Mouse (Mus musculus) frontal cortex, postnatal 36 days (tissue): ENCODE data around the gene Irak1bp1.

Experiments used
- DNase-seq, 2 experiments: peaks; one replicate each; pipeline ENCODE4 v3.0.0; 2022; ENCODE audit warnings: low spot score in 2 of 2

Irak1bp1 gene

DNA sequence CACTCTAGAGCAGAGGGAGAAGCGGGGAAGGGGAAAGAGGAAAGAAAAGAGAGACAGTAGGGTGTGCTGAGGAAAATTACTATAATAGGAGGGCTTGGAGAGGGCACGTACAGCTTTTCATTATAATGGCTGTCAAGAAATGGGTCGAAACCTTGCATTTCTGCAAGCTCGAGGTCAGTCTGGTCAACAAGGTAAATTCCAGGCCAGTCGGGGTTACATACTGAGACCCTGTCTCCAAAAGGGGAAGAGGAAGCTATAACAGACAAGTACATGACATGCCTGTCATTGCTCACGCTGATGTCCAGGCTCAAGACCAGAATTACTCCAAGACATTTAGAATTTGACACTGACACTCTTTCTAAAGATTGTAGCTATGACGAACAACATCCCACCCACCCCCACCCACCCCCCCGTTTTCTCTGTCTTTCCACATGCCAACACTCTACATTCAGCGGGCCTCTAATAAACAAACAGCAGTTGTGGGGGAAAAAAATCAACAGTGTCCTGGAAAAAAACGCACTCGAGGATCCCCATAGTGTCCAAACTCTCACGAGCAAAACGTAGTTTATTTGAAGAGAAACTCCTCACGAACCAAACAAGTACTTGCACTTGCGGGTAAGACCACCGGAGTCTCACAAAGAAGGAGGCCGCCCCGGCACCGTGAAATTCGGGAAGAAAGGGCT is at the start of gene Irak1bp1:
Gene Irak1bp1 (plus strand): TSS at position 534 of the 683 bp plus-strand sequence.
- no peak for DNase-seq

DNA sequence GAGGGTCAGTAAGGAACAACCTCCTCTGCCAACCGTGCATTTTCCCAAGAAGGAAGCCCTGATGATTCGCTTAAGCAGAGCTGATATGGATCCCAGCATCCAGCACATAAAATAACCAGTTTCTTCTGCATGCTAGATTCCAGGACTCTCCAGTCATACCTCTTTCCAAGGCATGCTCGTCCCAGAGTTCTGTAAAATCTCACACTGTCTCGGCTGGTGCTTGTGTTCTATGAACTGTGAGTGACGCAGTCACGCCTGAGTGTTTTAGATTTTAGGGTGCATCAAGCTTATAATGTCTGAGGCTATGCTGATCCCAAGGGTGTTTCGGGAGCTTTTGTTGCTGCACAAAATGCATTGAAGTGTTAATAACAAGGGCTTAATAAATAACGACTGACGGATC is 41.0 kb upstream of the Irak1bp1 start:
- no peak for DNase-seq

DNA sequence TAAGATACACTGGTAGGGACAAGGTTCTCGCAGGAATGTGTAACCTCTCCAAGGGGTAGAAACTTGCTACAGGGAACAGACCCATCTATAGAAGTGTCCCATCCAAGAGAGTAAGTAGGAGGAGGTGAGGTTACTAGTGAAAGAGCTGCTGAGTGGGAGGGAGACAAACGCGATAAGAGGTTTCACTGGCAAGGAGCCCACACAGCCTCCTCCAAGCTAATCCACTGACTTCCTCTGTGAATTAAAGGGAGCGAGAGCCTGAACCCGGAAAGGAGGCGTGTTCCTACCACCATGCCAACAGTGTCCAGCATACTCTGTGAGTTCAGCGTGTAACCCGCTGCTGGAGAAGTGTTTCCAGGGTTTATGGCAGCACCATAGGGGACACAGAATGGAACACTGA is 29.0 kb upstream of the Irak1bp1 start:
- no peak for DNase-seq

DNA sequence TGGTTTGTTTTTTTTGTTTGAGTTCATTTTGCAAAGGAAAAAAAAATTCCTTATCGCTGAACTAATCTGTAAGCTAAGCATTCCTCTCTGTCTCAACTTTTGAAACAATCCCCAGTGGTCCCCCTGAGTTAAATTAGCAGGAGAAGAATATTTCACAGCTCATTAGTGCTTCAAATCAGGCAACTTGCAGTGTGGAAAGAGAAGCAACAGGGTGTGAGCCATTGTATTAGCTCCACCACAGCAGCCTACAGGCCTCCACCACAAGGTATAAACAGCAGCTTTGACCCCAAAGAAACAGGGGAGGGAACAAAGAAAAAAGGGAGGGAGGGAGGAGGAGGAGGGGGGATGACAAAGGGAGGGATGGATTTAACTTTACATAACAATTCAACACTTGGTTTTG is 22.2 kb upstream of the Irak1bp1 start:
- DNase-seq, result no peak

DNA sequence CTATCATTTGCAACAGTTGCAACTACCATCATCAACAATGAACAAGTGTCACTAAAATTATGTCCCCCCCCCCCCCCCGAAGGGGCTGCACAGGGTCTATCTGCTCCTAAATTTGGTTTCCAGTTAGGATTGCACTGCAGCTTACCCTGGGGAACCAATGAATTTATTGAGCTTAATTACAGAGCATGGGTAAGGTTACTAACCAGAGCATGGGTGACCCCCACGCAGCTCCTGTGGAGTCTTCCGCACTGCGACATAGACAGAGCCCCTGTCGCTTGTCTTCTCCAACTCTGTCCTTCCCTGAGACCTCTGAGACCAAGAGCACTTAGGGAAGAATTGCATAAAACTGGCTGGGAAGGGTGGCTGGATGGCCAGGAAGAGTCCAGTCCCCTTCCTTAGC is 21.7 kb upstream of the Irak1bp1 start:
- no peak for DNase-seq

DNA sequence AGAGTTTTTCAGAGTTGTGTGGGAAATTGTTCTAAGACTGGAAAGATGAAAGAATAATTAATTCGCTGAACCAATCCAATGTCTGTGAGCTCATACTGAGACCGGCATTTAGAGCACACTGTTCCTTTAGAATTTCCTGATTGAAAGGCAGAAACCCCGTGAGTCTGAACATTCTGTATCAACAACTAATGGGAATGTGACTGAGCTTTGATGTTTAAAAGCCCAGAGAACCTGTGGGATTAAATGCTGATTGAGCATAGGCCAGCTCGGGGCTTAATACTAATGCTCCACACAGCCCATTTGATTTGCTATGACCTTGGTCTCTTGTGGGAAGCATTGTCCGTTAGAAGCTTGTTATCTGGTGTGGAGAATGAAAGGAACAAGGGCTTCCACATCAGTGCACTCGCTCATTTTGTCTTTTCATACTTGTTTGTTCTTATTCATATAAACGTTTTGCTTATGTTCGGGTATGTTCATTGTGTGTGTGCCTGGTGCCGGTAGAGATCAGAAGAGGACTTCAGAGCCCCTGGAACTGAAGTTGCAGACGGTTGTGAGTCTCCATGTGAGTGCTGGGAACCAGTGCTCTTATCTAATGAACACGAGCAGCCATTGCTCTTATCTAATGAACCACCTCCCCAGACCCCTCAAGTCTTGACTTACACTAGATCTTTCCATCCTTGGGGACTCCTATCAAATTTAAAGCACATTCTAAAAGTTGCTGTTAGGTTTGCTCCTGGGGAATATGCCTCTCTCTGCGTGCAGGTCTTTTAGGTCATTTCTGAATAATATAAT is 17.0 kb upstream of the Irak1bp1 start:
- no peak for DNase-seq

DNA sequence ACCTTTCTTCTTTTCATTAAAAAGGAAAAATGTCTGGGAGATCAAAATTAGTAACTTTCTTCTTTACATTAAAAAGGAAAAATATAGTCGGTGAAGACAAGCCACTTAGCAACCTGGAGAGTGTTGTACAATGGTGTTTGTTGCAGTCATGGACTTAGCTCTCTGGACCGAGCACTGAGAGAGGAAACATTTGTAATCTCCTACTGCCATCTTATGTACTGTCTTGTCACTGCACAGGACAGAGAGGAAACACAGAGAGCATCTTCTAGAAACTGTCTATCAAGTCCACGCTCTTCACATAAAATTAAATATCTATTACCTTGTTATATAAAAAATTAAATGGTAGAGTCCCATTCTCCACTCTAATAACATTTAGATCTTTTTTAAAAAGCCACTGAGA is 14.8 kb upstream of the Irak1bp1 start:
- DNase-seq, result peak in 1 of 2 experiments; percentile 35

DNA sequence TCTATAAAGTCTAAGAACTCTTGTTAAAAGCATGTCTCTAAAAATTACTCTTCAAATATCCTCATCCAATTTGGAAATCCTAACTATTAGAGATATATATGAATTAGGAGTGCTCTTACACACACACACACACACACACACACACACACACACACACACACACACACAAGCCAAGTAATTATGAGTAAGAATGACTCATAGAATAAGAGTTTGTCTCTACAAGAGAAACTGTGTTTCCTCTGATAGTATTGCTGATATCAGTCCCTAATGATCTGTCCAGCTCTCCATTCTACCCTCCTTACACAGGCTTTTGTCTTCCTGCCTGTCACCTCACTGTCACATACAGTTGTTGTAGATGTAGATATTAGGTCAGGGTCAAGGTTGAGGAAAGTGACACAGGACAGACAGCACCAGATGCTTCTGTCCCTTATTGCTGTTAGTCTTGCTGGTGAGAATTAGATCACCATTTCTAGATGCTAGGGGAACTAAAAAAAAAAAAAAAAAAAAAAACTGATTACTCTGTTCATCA is 14.0 kb upstream of the Irak1bp1 start:
- DNase-seq, result no peak

DNA sequence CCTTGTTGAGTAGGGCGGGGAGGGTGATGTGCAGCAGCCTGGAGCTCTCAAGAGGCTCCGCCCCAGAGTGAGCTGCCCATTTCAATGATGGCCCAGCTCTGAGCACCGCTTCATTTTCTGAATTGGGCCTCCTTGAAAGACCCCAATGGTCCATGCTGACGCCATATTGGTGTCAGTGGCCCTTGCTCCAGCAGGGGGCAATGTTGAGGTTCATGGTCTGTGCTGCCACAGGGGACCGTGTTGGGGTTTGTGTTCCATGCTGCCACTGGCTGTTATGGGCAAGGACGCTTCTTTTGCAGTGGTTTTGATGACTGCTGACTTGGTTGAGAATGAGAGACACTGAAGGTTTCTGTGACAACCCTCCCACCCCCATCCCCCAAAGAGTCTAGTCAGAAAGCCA is 2.9 kb upstream of the Irak1bp1 start:
- DNase-seq, result no peak

DNA sequence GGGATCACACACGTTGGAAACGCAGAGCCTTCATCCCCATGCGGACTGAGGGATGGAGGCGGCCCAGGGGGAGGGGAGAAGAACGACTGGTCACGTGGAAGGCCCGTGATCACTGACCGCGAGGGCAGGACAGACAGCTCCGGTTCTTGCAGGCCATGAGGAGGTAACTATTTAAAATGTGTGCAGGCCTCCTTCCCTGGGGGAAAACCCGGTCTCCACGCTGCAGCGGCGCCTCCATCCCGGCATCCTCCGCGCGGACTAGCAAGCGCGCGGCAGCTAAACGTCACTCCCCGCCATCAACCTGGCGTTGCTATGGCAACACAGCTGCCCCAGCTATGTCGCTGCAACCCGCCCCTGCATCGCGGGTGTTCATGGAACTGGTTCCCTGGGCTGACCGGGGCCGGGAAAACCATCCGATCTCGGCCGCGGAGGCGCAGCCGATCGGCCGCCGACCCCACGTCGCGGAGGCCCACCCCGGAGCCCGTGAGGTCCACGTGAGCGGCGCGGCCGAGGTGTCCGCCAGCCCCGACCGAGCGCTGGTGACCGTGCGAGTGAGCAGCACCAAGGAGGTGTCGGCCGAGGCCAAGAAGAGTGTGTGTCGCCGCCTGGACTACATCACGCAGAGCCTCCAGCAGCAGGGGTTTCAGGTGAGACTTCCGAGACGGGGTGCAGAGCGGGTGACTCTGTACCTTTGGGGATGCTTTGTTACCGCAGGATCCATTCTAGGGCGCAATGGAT is 522 bp downstream of the Irak1bp1 start:
- peak; percentile 90 to 91 for DNase-seq

DNA sequence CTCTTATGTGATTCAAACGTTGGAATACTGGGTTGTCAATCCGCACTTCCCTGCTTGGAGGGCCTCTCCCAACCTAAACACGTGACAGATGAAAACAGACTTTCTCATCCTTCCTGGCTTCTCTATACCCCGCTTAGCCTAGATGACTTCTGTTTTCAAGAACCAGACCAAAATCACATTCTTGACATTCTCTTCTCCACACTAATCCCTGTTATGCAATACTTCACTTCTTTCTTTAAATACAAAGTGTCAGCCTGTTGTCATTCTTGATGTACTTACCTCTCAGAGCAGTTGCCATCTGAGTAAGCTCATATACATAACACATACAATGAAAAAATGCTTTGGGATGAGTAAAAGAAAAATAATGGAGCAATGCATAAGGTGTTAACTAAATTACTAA is 2.6 kb downstream of the Irak1bp1 start:
- DNase-seq, result no peak

DNA sequence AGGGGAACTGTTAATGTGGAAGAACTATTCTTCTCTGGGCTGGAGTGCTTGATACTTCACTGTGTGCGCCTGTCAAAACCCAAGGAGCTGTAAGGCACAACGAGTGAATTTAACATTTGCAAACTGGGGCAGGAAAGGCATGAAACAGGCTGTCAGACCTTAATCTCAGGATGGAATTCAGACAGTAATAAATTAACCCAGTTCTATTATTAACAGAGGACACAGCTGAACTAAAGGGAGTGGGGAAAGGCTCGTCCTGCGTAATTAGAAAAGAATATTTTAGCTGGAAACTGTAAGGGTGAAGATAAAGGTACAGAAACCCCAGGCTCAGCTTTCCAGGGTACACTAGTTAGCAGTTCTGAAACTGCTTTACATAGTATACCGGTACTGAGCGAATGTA is 6.6 kb downstream of the Irak1bp1 start:
- no peak for DNase-seq

DNA sequence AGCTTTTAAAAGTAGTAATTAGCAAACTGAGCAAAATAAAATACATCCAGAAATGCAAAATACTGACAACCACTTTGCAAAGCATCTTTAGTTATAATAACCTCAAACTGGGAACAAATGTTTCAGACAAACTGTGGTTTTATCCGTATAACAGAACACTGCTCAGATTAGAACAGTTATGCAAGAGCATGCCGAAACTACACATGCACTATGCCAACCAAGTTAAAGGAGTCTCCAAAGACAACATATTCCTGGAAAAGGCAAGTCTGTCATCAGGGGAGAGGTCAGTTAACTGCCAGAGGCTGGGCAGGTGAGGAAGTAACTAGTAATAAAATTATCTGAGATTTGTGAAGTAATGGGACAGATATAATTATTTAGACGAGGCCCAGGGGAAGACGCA is 13.3 kb downstream of the Irak1bp1 start:
- DNase-seq, result no peak

DNA sequence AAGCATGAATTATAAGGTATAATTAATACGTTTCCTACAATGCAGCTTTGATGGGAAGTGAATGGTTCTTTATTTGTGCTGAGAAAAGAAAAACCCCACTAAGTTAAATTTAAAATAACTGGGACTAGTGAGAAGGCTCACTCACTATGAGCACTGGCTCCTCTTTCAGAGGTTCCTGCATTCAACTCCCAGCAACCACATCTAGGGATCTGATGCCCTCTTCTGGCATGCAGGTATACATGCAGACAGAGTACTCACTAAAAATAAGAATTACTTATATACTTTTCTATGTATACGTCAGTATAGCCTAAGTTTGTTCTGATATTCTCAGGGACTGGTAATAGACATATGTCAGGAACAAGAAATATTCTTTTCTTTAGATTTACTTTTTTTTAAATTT is 24.7 kb downstream of the Irak1bp1 start:
- DNase-seq, result no peak

DNA sequence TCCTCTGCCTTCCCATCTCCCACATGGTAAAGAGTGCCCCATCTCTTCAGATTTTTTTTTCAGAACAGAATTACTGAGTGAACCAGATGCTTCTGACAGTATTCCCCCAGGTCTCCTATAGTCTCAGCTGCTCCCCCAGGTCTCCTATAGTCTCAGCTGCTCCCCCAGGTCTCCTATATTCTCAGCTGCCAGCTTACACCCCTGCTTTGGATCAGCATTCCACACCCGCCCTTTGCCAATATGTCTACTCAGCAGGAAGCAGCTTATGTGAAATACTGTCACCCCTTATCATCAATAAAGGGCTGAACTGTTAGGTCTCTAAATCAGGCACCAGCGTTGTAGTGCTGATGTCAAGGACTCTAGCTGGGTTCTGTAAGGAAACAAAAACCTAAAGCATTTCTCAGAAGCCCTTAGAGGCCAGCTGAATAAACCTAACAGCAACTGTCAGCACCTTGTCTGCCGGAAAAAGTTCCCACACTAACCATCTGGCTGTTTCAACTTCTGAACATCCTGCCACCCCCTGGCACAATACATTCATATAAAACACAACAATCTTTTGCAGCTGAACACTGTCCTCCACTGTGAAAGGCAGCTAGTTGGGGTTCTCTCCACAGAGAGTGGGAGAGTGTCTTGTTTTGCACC is 25.8 kb downstream of the Irak1bp1 start:
- peak; percentile 40 to 71 for DNase-seq

DNA sequence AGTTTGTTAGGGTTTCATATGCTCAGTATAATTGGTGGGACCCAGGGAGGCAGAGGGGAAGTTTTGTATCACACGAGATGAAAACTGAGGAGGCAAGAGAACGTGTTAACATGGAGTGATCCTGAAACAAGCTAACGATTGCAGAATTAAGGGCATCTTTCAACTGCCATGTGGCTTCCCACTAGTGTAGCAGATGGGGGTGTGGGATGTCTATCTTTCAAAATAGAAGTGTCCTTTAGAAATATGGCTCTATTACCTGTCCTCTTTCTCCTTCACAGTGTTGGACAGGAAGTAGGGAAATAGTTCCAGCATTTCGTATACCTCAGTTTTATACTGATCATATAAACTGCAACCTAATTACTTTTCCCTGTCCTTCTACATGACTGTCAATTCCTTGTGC is 26.9 kb downstream of the Irak1bp1 start:
- peak in 1 of 2 experiments; percentile 29 for DNase-seq

DNA sequence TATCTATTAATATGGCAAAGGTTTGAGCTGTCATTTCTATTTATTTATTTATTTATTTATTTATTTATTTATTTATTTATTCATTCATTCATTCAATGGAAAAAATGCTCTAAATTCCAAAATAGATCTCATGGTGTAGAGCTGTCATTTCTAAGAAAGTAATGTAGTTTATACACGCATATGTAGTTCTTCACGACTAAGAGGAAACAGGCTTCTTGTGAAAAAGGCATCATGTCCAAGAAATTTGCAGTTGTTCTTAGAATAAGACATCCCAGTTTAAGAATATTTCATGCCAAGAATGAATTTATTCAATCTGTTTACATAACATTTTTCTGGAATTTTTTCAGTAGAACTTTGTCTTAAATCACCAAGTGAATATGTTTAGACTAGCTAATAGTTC is 31.5 kb downstream of the Irak1bp1 start:
- no peak for DNase-seq

DNA sequence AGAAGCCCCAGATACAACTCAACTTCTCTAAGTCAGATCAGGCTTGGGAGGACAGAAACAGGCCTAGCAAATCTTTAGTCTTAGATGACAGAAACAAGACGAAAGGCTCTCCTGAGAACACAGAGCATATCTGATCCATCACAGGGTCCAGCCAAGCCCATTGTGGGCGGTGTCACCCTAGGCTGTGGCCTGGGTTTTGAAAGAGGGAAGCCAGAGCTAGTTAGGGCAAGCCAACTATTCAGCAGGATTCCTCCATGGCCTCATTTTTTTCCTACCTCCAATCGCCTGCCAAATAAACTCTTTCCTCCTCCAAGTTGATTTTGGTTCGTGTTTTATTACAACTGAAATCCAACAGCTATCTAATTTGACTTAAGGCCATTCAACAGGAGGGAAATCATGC is 32.0 kb downstream of the Irak1bp1 start:
- DNase-seq, result no peak

DNA sequence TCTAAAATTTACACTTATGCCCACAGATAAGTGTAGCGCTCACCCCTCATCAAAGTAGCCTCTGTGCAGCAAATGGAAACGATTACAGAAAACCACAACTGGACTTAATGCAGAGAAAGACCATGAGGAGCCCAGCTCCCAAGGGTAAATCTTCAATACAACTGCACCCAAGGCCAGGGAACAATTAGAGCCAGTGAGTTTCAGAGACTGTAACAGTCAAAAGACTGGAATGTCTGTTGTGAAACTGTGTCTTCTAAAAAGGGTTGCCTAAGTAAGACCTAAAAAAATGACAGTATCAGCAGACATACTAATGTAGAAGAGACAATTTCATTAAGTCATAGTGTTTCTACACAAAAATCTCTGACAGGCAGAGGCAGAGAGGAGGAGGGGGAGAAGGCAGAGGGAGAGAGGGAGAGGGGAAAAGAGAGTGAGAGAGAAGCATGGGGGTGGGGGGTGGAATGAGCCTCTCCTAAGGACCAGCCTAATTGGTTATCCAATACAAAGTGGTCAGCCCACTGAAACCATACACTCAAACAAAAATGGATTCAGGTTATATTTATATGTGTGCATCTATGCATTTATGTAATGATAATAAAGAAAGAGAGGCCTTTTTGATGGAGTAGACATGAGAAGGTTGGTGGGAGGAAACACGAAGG is 32.6 kb downstream of the Irak1bp1 start:
- no peak for DNase-seq

DNA sequence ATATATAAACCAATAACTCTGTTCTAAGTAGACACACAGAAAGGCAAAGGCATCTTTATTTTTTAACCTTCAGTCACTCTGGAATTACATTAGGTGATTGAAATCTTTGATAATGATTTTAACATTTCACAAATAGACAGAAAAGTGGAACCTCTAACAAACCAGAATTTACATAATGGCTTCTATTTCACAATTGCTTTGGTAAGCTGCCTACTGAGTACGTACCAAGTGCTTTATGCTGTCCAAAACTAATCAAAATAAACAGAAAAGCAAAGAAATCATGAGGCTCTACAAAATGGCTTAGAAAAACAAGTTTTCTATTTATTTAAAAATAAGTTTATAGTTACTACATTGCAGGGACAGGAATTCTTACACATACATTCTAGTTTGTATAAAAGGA is 36.8 kb downstream of the Irak1bp1 start:
- no peak for DNase-seq

DNA sequence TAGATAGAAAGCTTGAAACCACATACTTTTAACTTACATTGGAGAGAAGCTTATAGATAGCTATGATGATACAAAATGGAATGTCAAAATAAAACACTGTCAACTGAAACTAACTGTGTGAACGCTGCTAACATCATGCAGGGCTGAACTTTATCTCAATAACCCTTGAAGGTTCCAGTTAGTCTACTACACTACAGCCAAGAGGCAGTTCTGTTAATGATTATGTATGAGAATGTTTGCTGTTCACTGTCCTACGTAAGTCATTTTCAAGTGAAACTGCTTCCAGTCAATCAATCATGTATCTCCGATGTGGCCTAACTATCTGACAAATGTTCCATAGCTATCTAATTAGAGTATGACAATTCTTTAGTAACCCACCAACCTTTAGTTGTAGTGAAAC is 38.4 kb downstream of the Irak1bp1 start:
- no peak for DNase-seq
